Mouse (Mus musculus): ENCODE measurements around the gene Zfp992.
"Not testable (repeated sequence)": the region's sequence is repeated elsewhere in the genome, so short reads cannot be mapped to it uniquely, and the experiment has no call there.

- not testable (repeated sequence) for TF ChIP-seq CTCF (IDR thresholded peaks at IDR 0.05; ENCODE audit: borderline replicate concordance, insufficient read depth, low read depth, low read length); POLR2A (IDR thresholded peaks at IDR 0.05; ENCODE audit: borderline replicate concordance, insufficient read depth, low read length)
Measured at GRCm38 (mm10) chr4:146446135-146446534, 2.7 kb upstream of the Zfp992 start.

All from cerebellum, adult 2 months (tissue).